Mouse (Mus musculus): Measurements from ENCODE around the gene Coro7. TPM values are rescaled to one million over a fixed set of nuclear protein-coding genes. Genes with fewer than 3 reads are reported as not detected.

Gene Coro7
- polyA plus RNA-seq (2012; ENCODE audit: low replicate concordance) = 117 and 151 TPM in 2 replicates

DNA sequence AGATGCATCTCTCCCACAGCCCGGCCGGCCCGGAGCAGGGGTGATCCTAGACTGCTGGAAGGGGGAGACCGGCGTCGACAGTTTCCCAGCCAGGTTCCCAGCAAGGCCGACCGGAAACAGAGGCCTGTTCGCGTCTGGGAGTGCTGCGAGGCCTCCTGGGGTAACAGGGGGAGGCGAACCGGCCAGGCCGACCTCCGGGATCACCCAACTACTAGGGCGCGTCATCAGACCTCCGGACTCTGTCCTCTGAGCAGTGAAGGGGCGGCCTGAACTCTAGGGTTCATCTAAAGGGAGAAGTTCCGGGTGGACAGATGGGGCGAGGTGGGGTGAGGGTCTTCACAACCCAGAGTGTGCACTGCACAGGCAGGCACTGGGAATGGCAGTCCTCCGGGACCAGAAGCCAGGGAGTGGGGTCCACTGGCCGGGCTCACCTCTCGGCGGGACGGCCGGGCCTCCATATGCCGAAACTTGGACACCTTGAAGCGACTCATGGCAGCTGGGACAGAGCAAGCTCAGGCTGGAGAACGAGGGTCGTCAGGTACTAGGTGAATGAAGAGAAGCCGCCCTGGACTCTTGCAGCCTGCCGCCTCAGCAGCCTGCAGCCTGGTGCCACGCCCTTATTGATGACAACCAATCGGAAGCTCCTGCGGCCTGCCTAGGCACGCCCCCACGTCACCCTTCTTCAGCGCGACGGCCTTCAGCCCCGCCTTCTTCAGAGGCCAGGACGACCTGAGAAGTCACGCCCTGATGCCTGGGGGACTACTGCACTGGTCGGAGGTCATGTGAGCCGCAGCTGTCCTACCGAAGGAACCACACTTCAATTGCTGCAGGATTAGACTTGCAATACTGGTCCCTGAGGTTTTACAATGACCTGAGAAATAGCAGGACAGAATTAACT, at the start of gene Coro7:
TSS of gene Coro7 (minus strand) at position 657 of the 898 bp plus-strand sequence.

DNA sequence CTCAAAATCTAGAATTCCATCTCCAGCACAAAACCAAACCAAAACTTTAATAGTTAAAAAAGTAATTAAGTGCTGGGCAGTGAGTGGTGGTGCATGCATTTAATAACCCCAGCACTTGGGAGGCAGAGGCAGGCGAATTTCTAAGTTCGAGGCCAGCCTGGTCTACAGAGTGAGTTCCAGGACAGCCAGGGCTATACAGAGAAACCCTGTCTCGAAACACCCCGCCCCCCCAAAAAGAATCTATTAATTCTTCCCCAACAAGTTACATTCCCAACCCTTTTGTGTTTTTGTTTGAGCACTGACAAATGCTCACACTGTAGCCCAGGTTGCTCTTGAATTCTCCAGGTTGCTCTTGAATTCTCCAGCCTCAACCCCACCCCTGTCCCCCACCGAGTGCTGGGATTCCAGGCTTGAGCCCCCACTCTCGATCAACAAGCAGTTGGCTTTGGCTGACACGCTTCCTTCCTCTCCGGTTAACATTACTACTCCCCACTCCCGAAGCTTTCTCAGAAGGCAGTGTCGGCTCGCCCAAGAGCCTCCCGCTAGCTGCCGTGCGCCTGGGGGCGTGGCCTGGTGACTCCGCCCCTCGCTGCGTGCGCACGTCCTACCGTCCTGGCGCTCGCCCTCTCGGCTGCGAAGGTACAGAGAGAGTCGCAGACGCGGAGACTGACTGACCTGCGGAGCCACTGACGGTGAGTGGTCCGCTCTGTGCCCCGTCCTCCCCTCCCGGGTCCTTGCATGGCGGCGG, 46.4 kb upstream of the Coro7 start, which contains the start of gene Hmox2:
TSS of gene Hmox2 (plus strand) at position 582 of the 748 bp plus-strand sequence.

DNA sequence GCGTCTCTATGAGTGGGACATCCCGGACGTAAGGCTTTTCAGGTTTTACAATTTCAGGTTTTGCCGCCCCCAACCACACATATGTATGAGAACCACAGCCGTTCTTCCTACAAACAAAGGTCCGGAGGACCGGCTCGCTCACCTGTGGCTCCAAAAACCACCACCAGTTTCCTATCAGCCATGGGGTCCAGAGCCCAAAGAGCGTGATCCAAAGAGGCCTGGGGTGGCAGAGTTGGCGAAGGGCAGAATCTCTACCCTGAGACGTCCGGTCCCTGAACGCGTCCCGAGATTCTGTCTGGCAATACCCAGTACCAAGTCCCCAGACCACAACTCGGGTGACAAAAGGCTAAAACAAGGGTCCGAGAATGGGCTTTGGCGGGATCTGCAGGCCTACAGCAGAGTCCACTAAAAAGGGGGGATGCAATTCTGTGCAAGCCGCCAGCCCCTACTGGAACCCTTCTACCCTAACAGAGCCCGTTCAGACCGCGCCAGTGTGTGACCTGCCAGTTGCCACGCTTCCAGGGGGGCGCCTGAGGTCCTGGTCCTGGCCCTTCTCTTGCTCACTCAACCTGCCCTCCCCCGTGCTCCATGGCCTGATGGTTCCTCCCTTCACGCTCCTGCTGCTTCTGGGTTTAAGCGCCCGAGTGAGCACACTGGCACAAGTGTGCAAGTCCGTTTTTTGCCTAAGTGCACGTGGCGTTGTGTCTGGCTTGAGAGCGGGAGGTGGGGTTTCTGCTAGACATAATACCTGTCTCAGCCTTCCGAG, 39.4 kb upstream of the Coro7 start, which contains the start of gene Nmral1:
TSS of gene Nmral1 (minus strand) at position 604 of the 766 bp plus-strand sequence.

DNA sequence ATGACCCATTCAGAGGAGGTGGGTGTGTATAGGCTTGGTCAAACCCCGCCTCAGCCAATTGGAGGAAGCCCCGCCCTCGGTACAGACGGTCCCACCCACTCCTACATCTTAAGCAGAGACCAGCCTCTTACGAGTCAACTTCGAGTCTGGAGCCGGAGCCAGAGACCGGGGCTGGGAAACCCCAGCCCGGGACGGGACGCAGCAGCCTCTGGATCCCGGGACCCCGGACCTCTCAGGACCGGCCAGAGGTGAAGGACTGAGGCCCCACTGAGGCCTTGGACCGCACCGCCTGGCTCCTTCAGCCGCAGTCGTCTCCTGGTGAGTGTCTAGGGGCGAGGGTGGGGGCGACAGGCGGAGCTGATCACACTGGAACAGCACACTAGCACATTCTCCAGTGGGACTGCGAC, 39.7 kb downstream of the Coro7 start, which contains the start of the genes Vasn and Dnaja3:
TSS of gene Vasn (plus strand) at position 111 of the 407 bp plus-strand sequence.
TSS of gene Dnaja3 (plus strand) at position 159 of the 407 bp plus-strand sequence.

DNA sequence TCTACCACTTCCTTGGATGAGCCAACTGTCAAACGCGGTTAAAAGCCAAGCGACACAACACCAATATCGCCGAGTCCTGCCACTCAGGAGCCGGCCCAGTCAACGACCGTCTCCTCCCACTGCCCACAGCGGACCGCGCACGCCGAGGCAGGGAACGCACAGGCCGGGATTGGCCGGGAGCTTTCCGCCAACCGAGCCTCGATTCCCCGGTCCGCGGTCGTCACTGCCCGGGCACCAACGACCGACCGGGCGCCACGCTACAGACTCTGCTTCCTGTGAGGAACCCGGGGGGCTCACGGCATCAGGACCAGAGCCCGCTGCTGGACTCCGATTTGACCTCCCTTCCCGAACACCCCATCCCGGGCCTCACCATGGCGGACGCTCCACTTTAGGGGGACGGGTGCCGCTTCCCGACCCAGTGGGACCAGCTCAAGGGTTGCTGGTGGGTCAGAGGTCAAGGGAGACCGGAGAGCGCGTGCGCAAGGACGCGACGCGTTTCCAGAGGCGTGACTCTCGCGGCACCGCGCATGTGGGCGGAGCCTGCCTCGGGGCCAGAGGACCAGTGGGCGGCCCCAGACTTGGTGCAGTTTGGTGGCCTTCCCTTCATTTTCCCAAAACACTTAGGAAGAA, 55.0 kb downstream of the Coro7 start, which contains the start of gene Pam16:
TSS of gene Pam16 (minus strand) at position 508 of the 630 bp plus-strand sequence.

DNA sequence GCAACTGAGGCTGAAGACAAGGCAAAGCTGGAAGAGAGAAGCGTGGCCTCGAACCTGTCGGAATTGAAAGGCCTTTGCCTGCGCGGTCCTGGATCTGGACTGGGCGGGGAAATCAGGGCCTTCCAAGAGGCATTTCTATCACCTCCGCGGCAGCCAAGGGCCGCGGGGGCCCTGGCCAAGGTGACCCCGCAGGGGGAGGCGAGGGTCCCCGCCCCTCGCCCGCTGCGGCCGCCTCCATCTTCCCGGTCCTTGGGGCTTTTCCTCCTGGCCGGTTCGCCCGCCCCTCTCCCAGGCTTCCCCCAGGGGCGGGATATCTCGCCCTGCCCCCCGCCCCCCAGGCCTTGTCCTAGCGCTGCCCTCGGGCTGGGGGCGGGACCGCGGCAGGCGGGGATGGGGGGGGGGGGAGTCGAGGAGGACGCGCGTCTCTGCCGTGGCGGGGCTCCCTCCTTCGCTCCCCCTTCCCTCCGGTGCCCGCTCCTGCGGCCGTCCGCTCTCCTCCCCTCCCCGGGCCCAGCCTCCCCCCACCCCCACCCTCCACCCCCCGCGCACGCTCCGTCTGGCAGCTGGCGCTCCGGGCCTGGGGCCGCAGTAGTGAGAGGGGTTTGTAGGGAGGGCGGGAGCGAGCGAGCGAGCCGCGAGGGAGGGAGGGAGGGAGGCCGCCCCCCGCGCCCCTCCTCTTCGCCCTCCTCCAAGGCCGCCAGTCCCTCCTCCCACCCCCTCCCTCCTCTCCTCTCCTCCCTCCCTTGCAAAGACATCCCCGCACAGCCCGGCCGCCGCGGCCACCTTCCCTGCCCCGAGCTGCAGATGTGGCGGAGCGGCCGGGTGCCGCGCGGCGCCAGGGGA, 85.4 kb downstream of the Coro7 start, which contains the start of gene Glis2:
TSS of gene Glis2 (plus strand) at position 743 of the 843 bp plus-strand sequence.

Other genes starting within 250 kb of the Coro7 start
- gene Srl, start 138.0 kb downstream of the Coro7 start, polyA plus RNA-seq (2012; ENCODE audit: low replicate concordance) = 0.96 TPM in 1 of 2 replicates, not detected in the other
- gene Tfap4, start 119.9 kb downstream of the Coro7 start, polyA plus RNA-seq (2012; ENCODE audit: low replicate concordance) = 40.4 and 55.8 TPM in 2 replicates
- gene Glis2, start 85.1 kb downstream of the Coro7 start, polyA plus RNA-seq (2012; ENCODE audit: low replicate concordance) = 0.34 and 1.0 TPM in 2 replicates
- gene Pam16, start 54.8 kb downstream of the Coro7 start, polyA plus RNA-seq (2012; ENCODE audit: low replicate concordance) = 69.3 and 127 TPM in 2 replicates
- 0.37 and 0.63 TPM in 2 replicates for gene Vasn, start 39.8 kb downstream of the Coro7 start, polyA plus RNA-seq (2012; ENCODE audit: low replicate concordance)
- gene Dnaja3, start 39.8 kb downstream of the Coro7 start, polyA plus RNA-seq (2012; ENCODE audit: low replicate concordance) = 14.2 and 29.3 TPM in 2 replicates
- 4.3 and 15.4 TPM in 2 replicates for gene Nmral1, start 39.6 kb upstream of the Coro7 start, polyA plus RNA-seq (2012; ENCODE audit: low replicate concordance)
- gene Hmox2, start 46.6 kb upstream of the Coro7 start, polyA plus RNA-seq (2012; ENCODE audit: low replicate concordance) = 4.1 and 6.7 TPM in 2 replicates
- gene Cdip1, start 110.5 kb upstream of the Coro7 start, polyA plus RNA-seq (2012; ENCODE audit: low replicate concordance) = 13.9 and 61.9 TPM in 2 replicates
- gene 4930562C15Rik, start 155.6 kb upstream of the Coro7 start, polyA plus RNA-seq (2012; ENCODE audit: low replicate concordance) = not detected in 2 replicates
- 144 and 197 TPM in 2 replicates for gene Ubald1, start 200.5 kb upstream of the Coro7 start, polyA plus RNA-seq (2012; ENCODE audit: low replicate concordance)
- gene Mgrn1, start 206.5 kb upstream of the Coro7 start, polyA plus RNA-seq (2012; ENCODE audit: low replicate concordance) = 16.4 and 27.2 TPM in 2 replicates